Mouse (Mus musculus) stomach, postnatal 0 days (tissue): ENCODE results near the gene Lins1. TPM values are rescaled to one million over a fixed set of nuclear protein-coding genes. Genes with fewer than 3 reads are reported as not detected.

Experiments
- ATAC-seq: fragments of 200-750 bp; cut with Nextera tagmentation; 2 replicates; pipeline ENCODE4 v1.8.0; 2017; ENCODE audit not compliant: low FRiP score, low TSS enrichment
- DNase-seq: peaks from one replicate; pipeline ENCODE4 v3.0.0-alpha.2; 2016; ENCODE audit warnings: low spot score
- H3K27ac ChIP-seq: fragments of 300-500 bp; sonication (generic); replicated peaks from 2 replicates; pipeline ENCODE4 v1.5.1; 2014; ENCODE audit warnings: mild to moderate bottlenecking, control low read depth
- H3K27me3 ChIP-seq: fragments of 300-500 bp; sonication (generic); 2 replicates; pipeline ENCODE4 v1.6.1; 2014; ENCODE audit warnings: low read length; ENCODE audit not compliant: control insufficient read depth, insufficient read depth
- H3K36me3 ChIP-seq: fragments of 300-500 bp; sonication (generic); 2 replicates; pipeline ENCODE4 v1.6.1; 2014; ENCODE audit warnings: low read length, mixed read lengths; ENCODE audit not compliant: control insufficient read depth, insufficient read depth
- H3K4me1 ChIP-seq: fragments of 300-500 bp; sonication (generic); replicated peaks from 2 replicates; pipeline ENCODE4 v1.6.1; 2014; ENCODE audit warnings: antibody characterized with exemption; ENCODE audit not compliant: control insufficient read depth, insufficient read depth
- H3K4me2 ChIP-seq: fragments of 300-500 bp; sonication (generic); replicated peaks from 2 replicates; pipeline ENCODE4 v1.6.1; 2014; ENCODE audit warnings: low read depth, mild to moderate bottlenecking, control low read depth, moderate library complexity
- H3K4me3 ChIP-seq: fragments of 300-500 bp; sonication (generic); 2 replicates; pipeline ENCODE4 v1.5.1; 2014; ENCODE audit warnings: low read depth, low read length, control low read depth
- H3K9ac ChIP-seq: fragments of 300-500 bp; sonication (generic); 2 replicates; pipeline ENCODE4 v1.6.1; 2014; ENCODE audit warnings: mild to moderate bottlenecking, low read length, control low read depth, mixed read lengths
- H3K9me3 ChIP-seq: fragments of 300-500 bp; sonication (generic); 2 replicates; pipeline ENCODE4 v1.6.1; 2016; ENCODE audit warnings: low read length; ENCODE audit not compliant: control insufficient read depth
- CTCF ChIP-seq: IDR thresholded peaks from 2 replicates; pipeline ENCODE4 v1.5.1; 2016; ENCODE audit warnings: antibody characterized with exemption, low read depth, mild to moderate bottlenecking, moderate library complexity
- EP300 ChIP-seq: optimal IDR thresholded peaks from 2 replicates; pipeline ENCODE3; 2016; ENCODE audit warnings: antibody characterized with exemption
- WGBS: fragments of 180-500 bp; shearing (Covaris S2); extraction: QIAGEN DNeasy Blood & Tissue Kit; methylation state at CpG from one replicate; pipeline ENCODE4 v1.1.7; 2014; 5-methylcytosine and 5-hydroxymethylcytosine counted together
- polyA plus RNA-seq: library from polyadenylated mRNA; unstranded; fragments of >200 nt; fragmentation: Nextera tagmentation; extraction: Ambion mirVana; gene quantifications from 2 replicates; pipeline ENCODE4 v1.2.1, GENCODE M21; 2015

Gene Lins1
- polyA plus RNA-seq, 1 experiment from 2014 or later: 7.8 TPM

GRCm38 (mm10) chr7:66655471-66655870 lies 34.2 kb upstream of the Lins1 start:
- Histone ChIP-seq H3K9ac (no peak overlapping the region), H3K36me3 (peaks cover 14% of the 10 kb centered on the region)

GRCm38 (mm10) chr7:66660291-66660690 lies 29.4 kb upstream of the Lins1 start:
- no peak overlapping the region for H3K4me2 ChIP-seq
- H3K4me3 ChIP-seq: no peak overlapping the region
- H3K36me3 ChIP-seq: peaks cover 12% of the 10 kb centered on the region
- no peak overlapping the region for H3K27ac ChIP-seq
- WGBS: 65% methylated on average over 7 of the region's 7 CpGs
- H3K27me3 ChIP-seq: no peaks in the 10 kb centered on the region
- ATAC-seq (peak; percentile 34; the same call in 1 of the 2 replicates), DNase-seq (no peak)
- H3K9me3 ChIP-seq: no peaks in the 10 kb centered on the region
- H3K4me1 ChIP-seq: no peaks in the 10 kb centered on the region
- TF ChIP-seq CTCF (peak; percentile 60), EP300 (no peak)
- no peak overlapping the region for H3K9ac ChIP-seq

More at GRCm38 (mm10) chr7:66655471-66655870, 34.2 kb upstream of the Lins1 start:
- Histone ChIP-seq H3K4me1 (no peaks in the 10 kb centered on the region), H3K27ac (no peak overlapping the region), H3K4me3 (no peak overlapping the region), H3K4me2 (no peak overlapping the region), H3K27me3 (no peaks in the 10 kb centered on the region), H3K9me3 (no peaks in the 10 kb centered on the region)
- no peak for DNase-seq
- WGBS: 88% methylated on average over 9 of the region's 9 CpGs
- TF ChIP-seq EP300 (no peak), CTCF (no peak)
- no peak for ATAC-seq

- Histone ChIP-seq H3K36me3 (peaks cover 12% of the 10 kb centered on the region), H3K4me3 (no peak overlapping the region), H3K9me3 (no peaks in the 10 kb centered on the region), H3K4me2 (no peak overlapping the region), H3K9ac (no peak overlapping the region), H3K27ac (0 out of 2 replicates have a peak overlapping the region, but pooled peaks have one; percentile 30), H3K4me1 (no peaks in the 10 kb centered on the region), H3K27me3 (no peaks in the 10 kb centered on the region)
- DNase-seq (no peak), ATAC-seq (no peak)
- TF ChIP-seq CTCF (no peak), EP300 (no peak)
- WGBS: 76% methylated on average over 8 of the region's 8 CpGs
Observed at GRCm38 (mm10) chr7:66660972-66661371, 28.7 kb upstream of the Lins1 start.

GRCm38 (mm10) chr7:66661572-66661971 lies 28.1 kb upstream of the Lins1 start:
- ATAC-seq: peak; percentile 63

GRCm38 (mm10) chr7:66663548-66663947 lies 26.1 kb upstream of the Lins1 start:
- TF ChIP-seq CTCF (no peak), EP300 (no peak)
- Histone ChIP-seq H3K27ac (no peak overlapping the region), H3K9me3 (no peaks in the 10 kb centered on the region), H3K4me2 (no peak overlapping the region), H3K27me3 (no peaks in the 10 kb centered on the region), H3K4me3 (no peak overlapping the region), H3K9ac (no peak overlapping the region), H3K36me3 (peaks cover 10% of the 10 kb centered on the region; the same call in 1 of the 2 replicates), H3K4me1 (no peaks in the 10 kb centered on the region)
- ATAC-seq (no peak), DNase-seq (no peak)
- WGBS: 84% methylated on average over 3 of the region's 3 CpGs

More at GRCm38 (mm10) chr7:66661572-66661971, 28.1 kb upstream of the Lins1 start:
- no peak overlapping the region for H3K27ac ChIP-seq
- no peaks in the 10 kb centered on the region for H3K27me3 ChIP-seq
- peak overlapping the region; percentile 33 for H3K4me2 ChIP-seq
- H3K36me3 ChIP-seq: peaks cover 10% of the 10 kb centered on the region
- WGBS: 7% methylated on average over 8 of the region's 8 CpGs
- H3K9me3 ChIP-seq: no peaks in the 10 kb centered on the region
- H3K4me3 ChIP-seq: peak overlapping the region; percentile 22; the same call in 1 of the 2 replicates
- peak; percentile 95 for TF ChIP-seq CTCF
- no peak for TF ChIP-seq EP300
- H3K9ac ChIP-seq: no peak overlapping the region
- DNase-seq: peak; percentile 77
- H3K4me1 ChIP-seq: no peaks in the 10 kb centered on the region

GRCm38 (mm10) chr7:66667064-66667463 lies 22.6 kb upstream of the Lins1 start:
- H3K27ac ChIP-seq: no peak overlapping the region
- no peaks in the 10 kb centered on the region for H3K9me3 ChIP-seq
- ATAC-seq (no peak), DNase-seq (no peak)
- no peak overlapping the region for H3K9ac ChIP-seq
- H3K4me1 ChIP-seq: no peaks in the 10 kb centered on the region
- peaks cover 7% of the 10 kb centered on the region for H3K36me3 ChIP-seq
- no peak for TF ChIP-seq EP300
- TF ChIP-seq CTCF: no peak
- no peaks in the 10 kb centered on the region for H3K27me3 ChIP-seq
- H3K4me3 ChIP-seq: no peak overlapping the region
- no peak overlapping the region for H3K4me2 ChIP-seq
